Mouse (Mus musculus) cerebellum, adult 11-12 months (tissue): ENCODE data around the gene Cracr2b.

Experiments used
- DNase-seq: peaks from one replicate; pipeline ENCODE4 v3.0.0; 2022

Cracr2b gene

GRCm38 (mm10) chr7:141454967-141455551 is 5.8 kb upstream of the Cracr2b start, which contains the start of gene Pnpla2:
Gene Pnpla2, plus strand, starts transcription at chr7:141455198.
- DNase-seq: peak; percentile 90

GRCm38 (mm10) chr7:141455610-141456314 is 5.1 kb upstream of the Cracr2b start:
- DNase-seq: peak; percentile 82

GRCm38 (mm10) chr7:141456739-141457138 is 4.2 kb upstream of the Cracr2b start:
- DNase-seq: no peak

- peak; percentile 60 for DNase-seq
Measured at GRCm38 (mm10) chr7:141457236-141457635, 3.7 kb upstream of the Cracr2b start.

GRCm38 (mm10) chr7:141457986-141458660 is 2.8 kb upstream of the Cracr2b start:
- DNase-seq: peak; percentile 75

GRCm38 (mm10) chr7:141458661-141459060 is 2.2 kb upstream of the Cracr2b start:
- DNase-seq: no peak

- peak; percentile 91 for DNase-seq
Measured at GRCm38 (mm10) chr7:141459301-141459711, 1.6 kb upstream of the Cracr2b start.

GRCm38 (mm10) chr7:141460001-141460390 is 898 bp upstream of the Cracr2b start:
- peak; percentile 57 for DNase-seq

GRCm38 (mm10) chr7:141461521-141462332 is 833 bp downstream of the Cracr2b start:
- peak; percentile 61 for DNase-seq

GRCm38 (mm10) chr7:141462333-141462821 is 1.5 kb downstream of the Cracr2b start:
- DNase-seq: peak; percentile 64

GRCm38 (mm10) chr7:141463824-141464602 is 3.1 kb downstream of the Cracr2b start:
- DNase-seq: peak; percentile 53

GRCm38 (mm10) chr7:141464603-141465201 is 3.8 kb downstream of the Cracr2b start:
- peak; percentile 59 for DNase-seq

- DNase-seq: peak; percentile 62
Measured at GRCm38 (mm10) chr7:141465388-141466044, 4.6 kb downstream of the Cracr2b start.

- peak; percentile 44 for DNase-seq
Measured at GRCm38 (mm10) chr7:141466045-141466394, 5.1 kb downstream of the Cracr2b start.

- peak; percentile 71 for DNase-seq
Measured at GRCm38 (mm10) chr7:141466607-141467148, 5.8 kb downstream of the Cracr2b start.

- peak; percentile 80 for DNase-seq
Measured at GRCm38 (mm10) chr7:141467230-141468030, 6.5 kb downstream of the Cracr2b start, which contains the start of gene Cd151. Gene Cd151, plus strand, starts transcription at chr7:141467392.

GRCm38 (mm10) chr7:141468164-141468521 is 7.2 kb downstream of the Cracr2b start:
- DNase-seq: no peak

- DNase-seq: peak; percentile 75
Measured at GRCm38 (mm10) chr7:141468522-141469211, 7.8 kb downstream of the Cracr2b start.

GRCm38 (mm10) chr7:141469352-141469751 is 8.5 kb downstream of the Cracr2b start:
- no peak for DNase-seq
